Comparison of ENCODE assay signal across 16 mouse cellular contexts in genomic region chr17:13177796-13178195, GRCm38 (mm10). TPM values are rescaled to one million over a fixed set of nuclear protein-coding genes. Genes with fewer than 3 reads are reported as not detected.
A peak's percentile ranks its signal among the peaks of the same experiment; 100 is the strongest.
DNase-seq lines count a peak whose midpoint lies in the region; ATAC-seq and TF ChIP-seq lines count a peak whose summit lies in the region.
"Not testable (repeated sequence)": the region's sequence is repeated elsewhere in the genome, so short reads cannot be mapped to it uniquely, and the experiment has no call there.
"Had no signal": no experiment of that assay in that cellular context is flagged by ENCODE, and none has a peak within 500 bp of the region (broad histone marks: within the 10 kb centered on the region; RNA-seq: fewer than 3 reads in every experiment).

No protein-coding gene starts in this region.

- peaks cover 27% of the 10 kb centered on the region for H3K9me3 ChIP-seq in heart, embryonic 10.5 days
- H3K9me3 ChIP-seq in hindbrain, embryonic 14.5 days (ENCODE audit: control insufficient read depth, low read length), result peaks cover 27% of the 10 kb centered on the region
- H3K9me3 ChIP-seq in kidney, embryonic 16.5 days (ENCODE audit: low read length), result peaks cover 12% of the 10 kb centered on the region
- H3K9me3 ChIP-seq in limb, embryonic 15.5 days; stomach, postnatal 0 days (ENCODE audit: control insufficient read depth, low read length): not testable (repeated sequence)
- peaks cover 16% of the 10 kb centered on the region for H3K9me3 ChIP-seq in neural tube, embryonic 11.5 days (ENCODE audit: control insufficient read depth, low read length)

- not testable (repeated sequence) for TF ChIP-seq EP300 in stomach, postnatal 0 days (optimal IDR thresholded peaks at IDR 0.05)

- H3K27ac ChIP-seq in heart, embryonic 10.5 days; hindbrain, embryonic 14.5 days; kidney, embryonic 16.5 days (ENCODE audit: low read length); limb, embryonic 15.5 days; neural tube, embryonic 11.5 days (ENCODE audit: low read depth, low read length); stomach, postnatal 0 days (replicated peaks): not testable (repeated sequence)

- TF ChIP-seq CTCF in stomach, postnatal 0 days (IDR thresholded peaks at IDR 0.05; ENCODE audit: low read depth), result not testable (repeated sequence)

- H3K4me2 ChIP-seq in hindbrain, embryonic 14.5 days (replicated peaks); kidney, embryonic 16.5 days (replicated peaks; ENCODE audit: low read depth, low read length); limb, embryonic 15.5 days; neural tube, embryonic 11.5 days (ENCODE audit: low read depth); stomach, postnatal 0 days (replicated peaks; ENCODE audit: low read depth): not testable (repeated sequence)

- 55% methylated on average over 1 of the region's 1 CpGs for WGBS in heart, embryonic 10.5 days
- WGBS in hindbrain, embryonic 14.5 days, result 67% methylated on average over 1 of the region's 1 CpGs
- WGBS in kidney, embryonic 16.5 days, result 69% methylated on average over 1 of the region's 1 CpGs
- WGBS in limb, embryonic 15.5 days, result 53% methylated on average over 1 of the region's 1 CpGs
- 61% methylated on average over 1 of the region's 1 CpGs for WGBS in neural tube, embryonic 11.5 days
- WGBS in stomach, postnatal 0 days, result 57% methylated on average over 1 of the region's 1 CpGs

- not testable (repeated sequence) for H3K36me3 ChIP-seq in heart, embryonic 10.5 days; hindbrain, embryonic 14.5 days (replicated peaks; ENCODE audit: control insufficient read depth, insufficient read depth); kidney, embryonic 16.5 days (ENCODE audit: insufficient read depth, low read length); limb, embryonic 15.5 days; neural tube, embryonic 11.5 days (ENCODE audit: control insufficient read depth, insufficient read depth, low read length); stomach, postnatal 0 days (ENCODE audit: control insufficient read depth, insufficient read depth, low read length)

- H3K4me1 ChIP-seq in heart, embryonic 10.5 days; hindbrain, embryonic 14.5 days (replicated peaks; ENCODE audit: control insufficient read depth, insufficient read depth, low read length); kidney, embryonic 16.5 days (ENCODE audit: insufficient read depth, low read length); limb, embryonic 15.5 days; neural tube, embryonic 11.5 days (ENCODE audit: control insufficient read depth, insufficient read depth, low read length); stomach, postnatal 0 days (replicated peaks; ENCODE audit: control insufficient read depth, insufficient read depth): not testable (repeated sequence)

- ATAC-seq in hindbrain, embryonic 14.5 days (ENCODE audit: low FRiP score), result peak; percentile 42; the same call in 1 of the 2 replicates
- ATAC-seq in kidney, embryonic 16.5 days (ENCODE audit: low FRiP score, low TSS enrichment), result peak; percentile 44; the same call in 1 of the 2 replicates
- ATAC-seq in limb, embryonic 15.5 days (ENCODE audit: insufficient number of reproducible peaks, low FRiP score, low TSS enrichment, low read depth), result 0 out of 2 replicates have a peak, but pooled peaks have one; percentile 9
- peak; percentile 33; the same call in 1 of the 2 replicates for ATAC-seq in neural tube, embryonic 11.5 days (ENCODE audit: insufficient read depth, low FRiP score, low TSS enrichment)
- ATAC-seq in stomach, postnatal 0 days (ENCODE audit: low FRiP score, low TSS enrichment), result peak; percentile 55

- H3K4me3 ChIP-seq in heart, embryonic 10.5 days; hindbrain, embryonic 14.5 days (replicated peaks; ENCODE audit: low read length); kidney, embryonic 16.5 days (ENCODE audit: low read length); limb, embryonic 15.5 days; neural tube, embryonic 11.5 days (ENCODE audit: low read depth, low read length); stomach, postnatal 0 days (ENCODE audit: low read depth, low read length): not testable (repeated sequence)

- not testable (repeated sequence) for H3K9ac ChIP-seq in hindbrain, embryonic 14.5 days; kidney, embryonic 16.5 days (replicated peaks; ENCODE audit: low read length); limb, embryonic 15.5 days; neural tube, embryonic 11.5 days (ENCODE audit: low read length); stomach, postnatal 0 days (ENCODE audit: low read length)

- DNase-seq in ZHBTc4 (ENCODE audit: low read depth, low spot score), result peak; percentile 11
- peak; percentile 70 for DNase-seq in heart, embryonic 10.5 days (ENCODE audit: low spot score)
- DNase-seq in hindbrain, embryonic 14.5 days (ENCODE audit: low spot score); neural tube, embryonic 11.5 days (ENCODE audit: low spot score); stomach, postnatal 0 days (ENCODE audit: low spot score): not testable (repeated sequence)
- DNase-seq in lung, postnatal 4 days, result peak; percentile 4 to 36

- not testable (repeated sequence) for H3K27me3 ChIP-seq in heart, embryonic 10.5 days (ENCODE audit: insufficient read depth, poor library complexity, severe bottlenecking); hindbrain, embryonic 14.5 days (ENCODE audit: control insufficient read depth, insufficient read depth, low read length); kidney, embryonic 16.5 days (ENCODE audit: insufficient read depth, low read length); limb, embryonic 15.5 days; neural tube, embryonic 11.5 days (ENCODE audit: control insufficient read depth, insufficient read depth, low read length); stomach, postnatal 0 days (ENCODE audit: control insufficient read depth, insufficient read depth, low read length)

RNA-seq across cellular contexts. Expression of gene Smok2a, which starts 43.2 kb away (rescaled TPM):
- polyA plus RNA-seq in heart, embryonic 10.5 days (2016; fragmentation: Nextera tagmentation; extraction: Ambion mirVana), result not detected in 2 replicates
- not detected in 2 replicates for polyA plus RNA-seq in hindbrain, embryonic 14.5 days (2014; fragmentation: Nextera tagmentation; extraction: Ambion mirVana)
- polyA plus RNA-seq in kidney, embryonic 16.5 days (2015; fragmentation: Nextera tagmentation; extraction: Ambion mirVana), result not detected in 2 replicates
- polyA plus RNA-seq in limb, embryonic 15.5 days (2015; fragmentation: Nextera tagmentation; extraction: Ambion mirVana), result not detected in 2 replicates
- not detected in 2 replicates for polyA plus RNA-seq in neural tube, embryonic 11.5 days (2014; fragmentation: Nextera tagmentation; extraction: Ambion mirVana)
- 0.08 TPM in 1 of 2 replicates, not detected in the other for polyA plus RNA-seq in stomach, postnatal 0 days (2015; fragmentation: Nextera tagmentation; extraction: Ambion mirVana)
- polyA plus RNA-seq: CD4-positive, CD25-positive, alpha-beta regulatory T cell, adult 4 months; embryonic facial prominence, embryonic 14.5 days; forebrain, embryonic 12.5 days; frontal cortex, adult 2 months; G1E; heart, adult 2 months; intestine, embryonic 16.5 days; myocyte had no signal

RNA-seq across cellular contexts. Expression of gene Unc93a, which starts 46.2 kb away (rescaled TPM):
- polyA plus RNA-seq in heart, embryonic 10.5 days (2016; fragmentation: Nextera tagmentation; extraction: Ambion mirVana), result not detected in 2 replicates
- polyA plus RNA-seq in hindbrain, embryonic 14.5 days (2014; fragmentation: Nextera tagmentation; extraction: Ambion mirVana), result not detected in 2 replicates
- polyA plus RNA-seq in kidney, embryonic 16.5 days (2015; fragmentation: Nextera tagmentation; extraction: Ambion mirVana), result 0.10 TPM in 1 of 2 replicates, not detected in the other
- 0.08 and 0.14 TPM in 2 replicates for polyA plus RNA-seq in limb, embryonic 15.5 days (2015; fragmentation: Nextera tagmentation; extraction: Ambion mirVana)
- not detected in 2 replicates for polyA plus RNA-seq in neural tube, embryonic 11.5 days (2014; fragmentation: Nextera tagmentation; extraction: Ambion mirVana)
- polyA plus RNA-seq in stomach, postnatal 0 days (2015; fragmentation: Nextera tagmentation; extraction: Ambion mirVana), result 0.05 TPM in 2 replicates
- polyA plus RNA-seq: CD4-positive, CD25-positive, alpha-beta regulatory T cell, adult 4 months; embryonic facial prominence, embryonic 14.5 days; forebrain, embryonic 12.5 days; G1E; intestine, embryonic 16.5 days; myocyte had no signal

RNA-seq across cellular contexts. Expression of gene Smok2b, which starts 52.3 kb away (rescaled TPM):
- not detected in 2 replicates for polyA plus RNA-seq in heart, embryonic 10.5 days (2016; fragmentation: Nextera tagmentation; extraction: Ambion mirVana)
- polyA plus RNA-seq in hindbrain, embryonic 14.5 days (2014; fragmentation: Nextera tagmentation; extraction: Ambion mirVana), result not detected in 2 replicates
- not detected in 2 replicates for polyA plus RNA-seq in kidney, embryonic 16.5 days (2015; fragmentation: Nextera tagmentation; extraction: Ambion mirVana)
- polyA plus RNA-seq in limb, embryonic 15.5 days (2015; fragmentation: Nextera tagmentation; extraction: Ambion mirVana), result not detected in 2 replicates
- not detected in 2 replicates for polyA plus RNA-seq in neural tube, embryonic 11.5 days (2014; fragmentation: Nextera tagmentation; extraction: Ambion mirVana)
- 0.07 TPM in 1 of 2 replicates, not detected in the other for polyA plus RNA-seq in stomach, postnatal 0 days (2015; fragmentation: Nextera tagmentation; extraction: Ambion mirVana)
- polyA plus RNA-seq: CD4-positive, CD25-positive, alpha-beta regulatory T cell, adult 4 months; embryonic facial prominence, embryonic 14.5 days; forebrain, embryonic 12.5 days; frontal cortex, adult 2 months; G1E; heart, adult 2 months; intestine, embryonic 16.5 days; myocyte had no signal
